Mouse (Mus musculus) brain, embryonic 14.5 days (tissue): Measurements from ENCODE around the gene Tlr11. TPM values are rescaled to one million over a fixed set of nuclear protein-coding genes. Genes with fewer than 3 reads are reported as not detected.
A peak's percentile ranks its signal among the peaks of the same experiment; 100 is the strongest.

Experiments used
- DNase-seq: peaks from one replicate; pipeline ENCODE4 v3.0.0-alpha.2; 2011; ENCODE audit warnings: low read depth
- CTCF ChIP-seq: fragments of 200-500 bp; IDR thresholded peaks from 2 replicates; pipeline ENCODE4 v1.5.1; 2012; ENCODE audit warnings: inconsistent platforms, mild to moderate bottlenecking, moderate library complexity, borderline replicate concordance; ENCODE audit not compliant: insufficient read depth, insufficient read length; ENCODE audit errors: extremely low read depth
- POLR2A ChIP-seq: fragments of 200-500 bp; IDR thresholded peaks from 2 replicates; pipeline ENCODE4 v1.6.1; 2012; ENCODE audit warnings: mild to moderate bottlenecking, inconsistent platforms, borderline replicate concordance; ENCODE audit not compliant: poor library complexity, insufficient read depth, insufficient read length, severe bottlenecking; ENCODE audit errors: extremely low read depth
- polyA plus RNA-seq: library from polyadenylated mRNA; depleted of rRNA; stranded (reverse); fragments of >200 nt; gene quantifications from 2 replicates; pipeline ENCODE4 v1.2.3, GENCODE M21; 2012; rRNA removed

Gene Tlr11
- not detected in 2 replicates for polyA plus RNA-seq

DNA sequence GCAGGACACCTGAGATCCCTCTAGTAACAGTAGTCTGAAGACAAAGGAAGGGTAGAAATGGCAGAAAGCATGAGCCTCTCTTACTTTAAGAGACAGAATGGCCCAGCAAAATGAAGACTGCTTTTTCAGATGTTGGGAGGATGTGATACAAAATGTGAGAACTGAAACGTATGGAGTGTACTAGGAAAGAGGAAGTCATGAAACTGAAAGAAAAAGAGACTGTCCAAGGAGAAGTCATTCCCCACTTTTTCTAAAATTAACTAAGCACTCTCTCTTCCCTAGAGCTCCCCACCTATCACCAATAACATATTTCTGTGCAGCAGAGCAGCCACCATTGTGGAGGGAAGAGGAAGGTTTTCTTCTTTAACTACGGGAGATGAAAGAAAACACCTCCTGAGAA lies at the start of gene Tlr11:
Gene Tlr11, plus strand, starts transcription at position 322 of the 400 bp plus-strand sequence.
- TF ChIP-seq CTCF (no peak), POLR2A (no peak)
- DNase-seq = no peak

DNA sequence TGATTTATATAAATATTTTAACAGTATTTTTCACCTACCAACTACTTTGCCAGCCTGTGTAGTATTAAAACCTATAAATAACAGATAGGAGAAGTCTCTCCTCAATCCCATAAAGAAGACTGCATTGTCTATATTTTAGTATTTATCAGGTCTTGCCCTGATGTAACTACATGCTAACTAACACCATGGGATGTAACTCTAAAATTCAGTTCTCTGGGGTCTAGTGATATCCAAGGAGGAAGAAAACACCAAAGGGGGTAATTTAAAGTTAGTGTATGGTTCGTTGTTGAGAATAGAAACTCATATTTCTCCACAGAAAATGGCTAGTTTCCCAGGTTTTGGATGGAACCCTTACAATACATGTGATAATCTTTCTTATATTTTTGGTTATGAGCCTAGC lies 31.1 kb upstream of the Tlr11 start, which contains the start of gene Olfr734:
Gene Olfr734, minus strand, starts transcription at position 101 of the 400 bp plus-strand sequence.
- TF ChIP-seq POLR2A = no peak
- TF ChIP-seq CTCF = no peak
- DNase-seq = no peak

DNA sequence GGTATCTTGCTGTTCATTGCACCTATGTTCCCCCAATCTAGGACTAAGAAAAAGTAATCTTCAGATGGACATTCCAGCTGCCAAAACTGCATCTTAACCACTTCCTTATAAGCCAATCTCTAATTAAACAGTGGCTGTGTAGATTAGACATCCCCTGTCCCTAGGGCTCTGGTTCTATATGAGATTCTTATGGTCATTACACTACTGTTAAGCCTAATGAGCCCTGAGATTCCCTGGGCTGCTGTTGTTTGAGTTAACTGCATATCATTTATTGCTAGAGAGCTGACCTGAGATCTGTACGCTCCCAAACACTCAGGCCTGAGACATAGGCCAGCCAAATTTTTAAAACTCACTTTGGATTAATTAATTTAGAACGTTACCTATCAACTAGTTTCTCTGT lies 8.9 kb upstream of the Tlr11 start, which contains the start of gene Olfr735:
Gene Olfr735, minus strand, starts transcription at position 77 of the 400 bp plus-strand sequence.
- TF ChIP-seq CTCF (no peak), POLR2A (no peak)
- DNase-seq = no peak

DNA sequence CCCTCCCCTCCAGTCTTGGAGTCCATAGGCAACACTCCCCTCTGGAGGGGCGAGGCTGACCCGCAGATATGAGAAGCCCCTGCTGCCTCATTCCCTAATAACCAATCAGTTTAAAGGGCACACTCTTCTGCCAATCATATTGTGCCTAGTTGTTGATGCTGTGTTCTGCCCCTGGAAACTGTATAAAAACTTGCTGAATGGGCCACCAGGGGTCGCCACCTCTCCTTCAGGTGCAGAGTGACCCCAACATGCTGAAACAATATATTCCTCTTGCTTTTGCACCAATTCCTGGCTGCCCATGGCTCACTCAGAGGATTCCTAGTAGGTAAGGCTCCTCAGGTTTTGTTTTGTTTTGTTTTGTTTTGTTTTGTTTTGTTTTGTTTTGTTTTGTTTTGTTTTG lies 5.3 kb upstream of the Tlr11 start:
- peak; percentile 2 for DNase-seq
- TF ChIP-seq POLR2A (no peak), CTCF (peak; percentile 24; the same call in 1 of the 2 replicates)

DNA sequence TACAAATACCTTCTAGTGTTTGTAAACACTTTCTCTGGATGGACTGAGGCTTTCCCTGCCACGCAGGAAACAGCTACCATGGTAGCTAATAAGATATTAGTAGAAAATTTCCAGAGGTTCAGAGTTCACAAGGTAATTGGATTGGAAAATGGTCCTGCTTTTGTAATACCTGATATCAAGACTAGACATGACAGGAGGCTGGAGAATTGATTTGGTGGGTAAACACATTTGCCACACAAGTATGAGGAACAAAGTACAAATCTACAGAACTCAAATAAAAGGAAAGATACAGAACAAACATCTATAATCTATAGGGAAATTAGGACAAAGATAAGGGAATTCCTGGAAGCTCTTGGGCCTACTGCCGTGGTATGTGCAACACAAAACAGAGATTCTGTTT lies 989 bp upstream of the Tlr11 start:
- no peak for TF ChIP-seq POLR2A
- TF ChIP-seq CTCF = no peak
- DNase-seq = no peak

DNA sequence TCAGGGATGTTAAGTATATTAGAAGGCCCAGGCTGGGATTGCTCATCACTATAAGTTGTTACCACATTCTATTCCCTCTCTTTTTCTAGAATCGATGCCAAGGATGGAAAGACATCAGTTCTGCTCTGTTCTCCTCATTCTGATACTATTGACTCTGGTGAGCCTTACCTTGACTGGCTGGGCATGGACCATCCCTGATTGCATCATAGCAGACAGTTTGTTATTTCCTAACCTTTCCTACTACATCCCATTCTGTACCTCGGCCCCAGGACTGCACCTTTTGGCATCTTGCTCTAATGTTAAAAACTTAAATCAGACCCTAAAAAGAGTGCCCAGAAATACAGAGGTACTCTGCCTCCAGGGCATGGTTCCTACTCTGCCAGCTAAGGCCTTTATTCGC lies 2.8 kb downstream of the Tlr11 start:
- TF ChIP-seq POLR2A (no peak), CTCF (no peak)
- no peak for DNase-seq

DNA sequence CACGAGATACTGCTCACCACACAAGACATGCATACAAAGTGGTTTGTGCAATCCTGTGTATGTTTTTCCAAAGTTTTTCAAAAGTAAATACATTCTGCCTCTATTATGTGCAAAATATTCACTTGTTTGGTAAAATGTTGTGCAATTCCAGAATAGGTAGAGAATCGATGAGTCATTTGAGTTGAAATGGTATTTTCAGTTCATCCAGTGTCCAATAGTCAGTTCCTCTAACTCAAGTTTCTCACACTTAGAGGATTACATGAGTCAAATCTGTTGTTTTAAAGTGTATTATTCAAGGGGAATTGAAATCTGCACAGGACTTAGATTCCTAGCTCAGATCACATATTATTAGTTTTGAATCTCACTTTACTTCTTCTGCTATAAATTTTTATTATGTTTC lies 5.8 kb downstream of the Tlr11 start:
- DNase-seq = no peak
- no peak for TF ChIP-seq CTCF
- no peak for TF ChIP-seq POLR2A

DNA sequence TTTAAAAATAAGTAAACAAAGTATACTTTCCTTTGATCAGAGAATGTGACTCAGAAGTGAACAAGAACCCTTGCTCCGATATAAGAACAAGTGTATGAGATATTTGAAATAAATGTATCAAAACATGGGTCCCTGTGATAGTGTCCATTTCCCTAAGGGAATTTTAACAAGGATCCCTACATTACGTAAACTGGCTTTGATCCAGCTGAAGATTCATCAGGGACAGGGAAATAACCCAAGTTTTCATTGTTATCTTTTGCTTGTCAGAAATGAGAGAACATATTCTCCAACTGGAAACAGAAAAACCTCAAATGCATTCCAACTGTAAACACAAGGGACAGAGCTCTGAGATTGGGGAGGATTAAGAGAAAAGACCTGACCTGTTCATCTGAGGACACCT lies 23.1 kb downstream of the Tlr11 start, which contains the start of gene Olfr736:
Gene Olfr736, plus strand, starts transcription at position 301 of the 400 bp plus-strand sequence.
- TF ChIP-seq POLR2A = no peak
- TF ChIP-seq CTCF = no peak
- DNase-seq = no peak

DNA sequence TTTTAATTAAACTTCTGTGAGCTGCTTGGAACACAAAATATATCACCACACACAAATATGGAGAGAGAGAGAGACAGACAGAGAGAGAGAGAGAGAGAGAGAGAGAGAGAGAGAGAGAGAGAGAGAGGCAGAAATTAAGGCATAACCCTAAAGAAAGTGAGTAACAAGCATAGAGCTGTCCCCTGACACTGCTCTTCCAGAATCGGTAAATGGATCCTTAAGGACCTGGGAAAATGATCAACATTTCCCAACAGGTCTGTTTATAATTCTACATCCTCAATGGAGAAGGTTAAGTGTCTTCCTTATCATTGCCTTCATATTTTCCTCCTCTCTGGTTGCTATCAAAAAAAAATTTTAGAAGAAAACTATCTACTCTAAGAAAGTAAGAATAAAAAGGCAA lies 49.6 kb downstream of the Tlr11 start, which contains the start of gene Olfr738:
Gene Olfr738, plus strand, starts transcription at position 301 of the 400 bp plus-strand sequence.
- DNase-seq = no peak
- TF ChIP-seq POLR2A = no peak
- no peak for TF ChIP-seq CTCF

Other genes with a start within 250 kb of the Tlr11 start
- gene Olfr727, start 234.7 kb upstream of the Tlr11 start, polyA plus RNA-seq = not detected in 2 replicates
- not detected in 2 replicates for gene Olfr728, start 215.2 kb upstream of the Tlr11 start, polyA plus RNA-seq
- gene Olfr729, start 205.0 kb upstream of the Tlr11 start, polyA plus RNA-seq = not detected in 2 replicates
- gene Olfr730, start 169.7 kb upstream of the Tlr11 start, polyA plus RNA-seq = not detected in 2 replicates
- gene Olfr731, start 116.0 kb upstream of the Tlr11 start, polyA plus RNA-seq = not detected in 2 replicates
- not detected in 2 replicates for gene Olfr732, start 73.7 kb upstream of the Tlr11 start, polyA plus RNA-seq
- not detected in 2 replicates for gene Olfr733, start 56.4 kb upstream of the Tlr11 start, polyA plus RNA-seq
- gene Olfr734, start 31.2 kb upstream of the Tlr11 start, polyA plus RNA-seq = not detected in 2 replicates
- gene Olfr735, start 9.0 kb upstream of the Tlr11 start, polyA plus RNA-seq = not detected in 2 replicates
- gene Olfr736, start 23.2 kb downstream of the Tlr11 start, polyA plus RNA-seq = not detected in 2 replicates
- not detected in 2 replicates for gene Olfr738, start 49.7 kb downstream of the Tlr11 start, polyA plus RNA-seq
- not detected in 2 replicates for gene Olfr739, start 60.7 kb downstream of the Tlr11 start, polyA plus RNA-seq
- not detected in 2 replicates for gene Olfr740, start 87.6 kb downstream of the Tlr11 start, polyA plus RNA-seq
- not detected in 2 replicates for gene Olfr741, start 114.8 kb downstream of the Tlr11 start, polyA plus RNA-seq
- gene Olfr742, start 145.7 kb downstream of the Tlr11 start, polyA plus RNA-seq = not detected in 2 replicates
- gene Olfr743, start 163.9 kb downstream of the Tlr11 start, polyA plus RNA-seq = not detected in 2 replicates